Mouse (Mus musculus) embryonic facial prominence, embryonic 15.5 days (tissue): ENCODE measurements around the gene Col4a2. TPM values are rescaled to one million over a fixed set of nuclear protein-coding genes. Genes with fewer than 3 reads are reported as not detected.

Experiments
- ATAC-seq: fragments of 200-750 bp; cut with Nextera tagmentation; 2 replicates; pipeline ENCODE4 v1.8.0; 2017; ENCODE audit warnings: low read depth, moderate TSS enrichment; ENCODE audit not compliant: insufficient number of reproducible peaks, low FRiP score, low TSS enrichment
- H3K27ac ChIP-seq: fragments of 300-500 bp; sonication (generic); replicated peaks from 2 replicates; pipeline ENCODE4 v1.5.1; 2015; ENCODE audit warnings: mild to moderate bottlenecking, inconsistent platforms
- H3K27me3 ChIP-seq: fragments of 300-500 bp; sonication (generic); 2 replicates; pipeline ENCODE4 v1.6.1; 2015; ENCODE audit warnings: inconsistent platforms
- H3K36me3 ChIP-seq: fragments of 300-500 bp; sonication (generic); 2 replicates; pipeline ENCODE4 v1.6.1; 2015; ENCODE audit warnings: mild to moderate bottlenecking, inconsistent platforms
- H3K4me1 ChIP-seq: fragments of 300-500 bp; sonication (generic); 2 replicates; pipeline ENCODE4 v1.6.1; 2015; ENCODE audit warnings: inconsistent platforms
- H3K4me2 ChIP-seq: fragments of 300-500 bp; sonication (generic); replicated peaks from 2 replicates; pipeline ENCODE4 v1.6.1; 2015; ENCODE audit warnings: mild to moderate bottlenecking, inconsistent platforms
- H3K4me3 ChIP-seq: fragments of 300-500 bp; sonication (generic); replicated peaks from 2 replicates; pipeline ENCODE4 v1.5.1; 2015; ENCODE audit warnings: mild to moderate bottlenecking, inconsistent platforms
- H3K9ac ChIP-seq: fragments of 300-500 bp; sonication (generic); 2 replicates; pipeline ENCODE4 v1.6.1; 2015; ENCODE audit warnings: inconsistent platforms
- H3K9me3 ChIP-seq: fragments of 300-500 bp; sonication (generic); replicated peaks from 2 replicates; pipeline ENCODE4 v1.6.1; 2016; ENCODE audit warnings: inconsistent platforms
- WGBS: fragments of 180-500 bp; shearing (Covaris S2); methylation state at CpG from one replicate; pipeline ENCODE4 v1.1.7; 2015; 5-methylcytosine and 5-hydroxymethylcytosine counted together
- polyA plus RNA-seq: library from polyadenylated mRNA; unstranded; fragments of >200 nt; fragmentation: Nextera tagmentation; extraction: Ambion mirVana; gene quantifications from 2 replicates; pipeline ENCODE4 v1.2.1, GENCODE M21; 2015

Gene Col4a2
- polyA plus RNA-seq, 1 experiment from 2014 or later, result 86.9 TPM

DNA sequence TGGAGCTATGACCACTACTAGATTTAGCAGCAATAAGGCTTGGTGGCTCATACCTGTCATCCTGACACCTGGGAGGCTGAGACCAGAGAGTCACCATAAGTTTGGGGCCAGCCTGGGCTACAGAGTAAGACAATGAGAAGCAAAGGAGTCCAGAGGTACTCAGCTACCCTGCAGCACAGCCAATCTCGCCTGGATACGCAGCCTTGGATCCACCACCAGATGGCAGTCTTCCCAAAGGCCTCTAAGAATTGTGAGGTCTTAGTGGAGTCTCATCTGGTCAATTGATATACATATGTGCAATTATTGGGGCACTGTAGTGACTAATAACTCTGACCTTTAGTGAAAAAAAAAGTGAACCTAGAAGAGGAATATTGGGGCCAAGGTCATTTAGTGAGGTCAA is 107.0 kb downstream of the Col4a2 start:
- no peak overlapping the region for H3K4me2 ChIP-seq

GRCm38 (mm10) chr8:11421105-11421504 is 108.5 kb downstream of the Col4a2 start:
- Histone ChIP-seq H3K27me3 (no peaks in the 10 kb centered on the region), H3K4me3 (no peak overlapping the region), H3K36me3 (peaks cover 30% of the 10 kb centered on the region), H3K4me2 (no peak overlapping the region), H3K9ac (no peak overlapping the region), H3K4me1 (peaks cover 11% of the 10 kb centered on the region), H3K9me3 (no peaks in the 10 kb centered on the region), H3K27ac (no peak overlapping the region)
- ATAC-seq, result no peak
- WGBS, result 50% methylated on average over 14 of the region's 14 CpGs

More for the DNA sequence above, 107.0 kb downstream of the Col4a2 start:
- no peak overlapping the region for H3K9ac ChIP-seq
- no peak overlapping the region for H3K4me3 ChIP-seq
- no peaks in the 10 kb centered on the region for H3K27me3 ChIP-seq
- H3K27ac ChIP-seq, result peak overlapping the region; percentile 66; the same call in 1 of the 2 replicates
- WGBS, result 20% methylated on average over 2 of the region's 2 CpGs
- peaks cover 24% of the 10 kb centered on the region; the same call in 1 of the 2 replicates for H3K36me3 ChIP-seq
- no peaks in the 10 kb centered on the region for H3K9me3 ChIP-seq
- ATAC-seq, result 0 out of 2 replicates have a peak, but pooled peaks have one; percentile 30
- peaks cover 11% of the 10 kb centered on the region for H3K4me1 ChIP-seq

GRCm38 (mm10) chr8:11421968-11422367 is 109.4 kb downstream of the Col4a2 start:
- Histone ChIP-seq H3K27ac (no peak overlapping the region), H3K4me3 (no peak overlapping the region), H3K4me1 (peaks cover 11% of the 10 kb centered on the region), H3K4me2 (no peak overlapping the region), H3K27me3 (no peaks in the 10 kb centered on the region), H3K9me3 (no peaks in the 10 kb centered on the region), H3K36me3 (peaks cover 31% of the 10 kb centered on the region), H3K9ac (no peak overlapping the region)
- 53% methylated on average over 6 of the region's 6 CpGs for WGBS
- no peak for ATAC-seq

DNA sequence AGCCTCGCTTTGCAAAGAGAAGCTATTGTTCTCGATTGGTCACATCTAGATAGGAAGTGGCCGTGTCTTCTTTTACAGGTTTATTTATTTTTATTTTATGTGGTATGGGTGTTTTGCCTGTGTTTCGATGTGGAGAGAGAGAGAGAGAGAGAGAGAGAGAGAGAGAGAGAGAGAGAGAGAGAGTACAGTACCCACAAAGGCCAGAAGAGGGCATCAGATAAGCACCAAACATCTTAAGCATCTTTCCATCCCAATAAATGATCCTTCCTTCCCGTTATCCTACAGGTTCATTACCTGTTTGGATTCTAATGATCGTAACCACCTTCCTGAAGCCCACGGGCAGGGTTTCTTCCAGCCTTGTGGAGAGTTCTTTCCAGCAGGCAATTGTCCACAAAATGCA is 110.5 kb downstream of the Col4a2 start:
- no peaks in the 10 kb centered on the region for H3K9me3 ChIP-seq
- peaks cover 42% of the 10 kb centered on the region for H3K36me3 ChIP-seq
- no peak overlapping the region for H3K4me2 ChIP-seq
- H3K9ac ChIP-seq, result no peak overlapping the region
- no peaks in the 10 kb centered on the region for H3K27me3 ChIP-seq
- WGBS, result 70% methylated on average over 7 of the region's 7 CpGs
- H3K4me3 ChIP-seq, result no peak overlapping the region
- no peak for ATAC-seq
- no peak overlapping the region for H3K27ac ChIP-seq
- peaks cover 11% of the 10 kb centered on the region for H3K4me1 ChIP-seq

DNA sequence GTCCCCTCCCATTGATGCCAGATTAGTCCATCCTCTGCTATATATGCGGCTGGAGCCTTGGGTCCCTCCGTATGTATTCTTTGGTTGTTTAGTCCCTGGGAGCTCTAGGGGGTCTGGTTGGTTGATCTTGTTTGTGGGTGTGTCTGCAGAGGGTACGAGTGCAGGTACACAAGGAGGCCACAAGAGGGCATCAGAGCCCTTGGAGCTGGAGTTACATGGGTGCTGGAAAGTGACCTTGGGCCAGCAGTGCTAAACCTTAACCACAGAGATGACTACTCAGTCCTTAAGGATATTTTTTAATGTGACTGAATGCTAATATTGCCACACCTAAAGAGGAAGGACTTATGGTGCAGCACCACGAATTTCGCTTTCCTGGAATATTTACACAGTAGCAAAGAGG is 118.1 kb downstream of the Col4a2 start:
- Histone ChIP-seq H3K4me3 (no peak overlapping the region), H3K27me3 (no peaks in the 10 kb centered on the region), H3K27ac (no peak overlapping the region), H3K36me3 (peaks cover 75% of the 10 kb centered on the region), H3K4me2 (no peak overlapping the region), H3K4me1 (no peaks in the 10 kb centered on the region), H3K9ac (no peak overlapping the region), H3K9me3 (no peaks in the 10 kb centered on the region)
- no peak for ATAC-seq
- WGBS, result 64% methylated on average over 5 of the region's 5 CpGs

DNA sequence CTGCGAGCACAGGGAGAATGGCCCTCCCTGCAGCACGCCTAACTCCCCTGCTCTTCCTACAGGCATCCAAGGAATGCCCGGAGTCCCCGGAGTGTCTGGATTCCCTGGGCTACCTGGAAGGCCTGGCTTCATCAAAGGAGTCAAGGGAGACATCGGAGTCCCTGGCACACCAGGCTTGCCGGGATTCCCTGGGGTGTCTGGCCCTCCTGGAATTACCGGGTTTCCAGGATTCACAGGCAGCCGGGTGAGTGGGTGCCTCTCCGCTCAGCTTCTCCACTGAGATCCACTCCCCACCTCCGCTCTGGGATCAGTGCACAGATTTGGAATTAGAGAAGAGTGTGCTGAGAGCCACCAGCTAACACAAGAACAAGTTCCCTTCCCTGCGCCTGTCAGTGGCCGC is 125.3 kb downstream of the Col4a2 start:
- no peak for ATAC-seq
- Histone ChIP-seq H3K4me3 (no peak overlapping the region), H3K9ac (no peak overlapping the region), H3K36me3 (peaks cover 77% of the 10 kb centered on the region), H3K4me1 (no peaks in the 10 kb centered on the region), H3K27me3 (no peaks in the 10 kb centered on the region), H3K9me3 (no peaks in the 10 kb centered on the region), H3K27ac (no peak overlapping the region), H3K4me2 (no peak overlapping the region)
- 52% methylated on average over 12 of the region's 12 CpGs for WGBS

- H3K4me1 ChIP-seq, result no peaks in the 10 kb centered on the region
- peaks cover 82% of the 10 kb centered on the region for H3K36me3 ChIP-seq
- ATAC-seq, result no peak
- H3K4me3 ChIP-seq, result no peak overlapping the region
- no peak overlapping the region for H3K4me2 ChIP-seq
- WGBS, result 89% methylated on average over 6 of the region's 6 CpGs
- no peak overlapping the region for H3K27ac ChIP-seq
- no peak overlapping the region for H3K9ac ChIP-seq
- no peaks in the 10 kb centered on the region for H3K27me3 ChIP-seq
- H3K9me3 ChIP-seq, result no peaks in the 10 kb centered on the region
These were observed 128.7 kb downstream of the Col4a2 start for GRCm38 (mm10) chr8:11441291-11441690.

GRCm38 (mm10) chr8:11443611-11444010 is 131.0 kb downstream of the Col4a2 start:
- peaks cover 90% of the 10 kb centered on the region for H3K36me3 ChIP-seq
- no peak overlapping the region for H3K27ac ChIP-seq
- 90% methylated on average over 9 of the region's 9 CpGs for whole genome bisulfite sequencing
- no peaks in the 10 kb centered on the region for H3K9me3 ChIP-seq
- H3K27me3 ChIP-seq, result no peaks in the 10 kb centered on the region
- H3K9ac ChIP-seq, result no peak overlapping the region
- H3K4me2 ChIP-seq, result no peak overlapping the region
- no peaks in the 10 kb centered on the region for H3K4me1 ChIP-seq
- ATAC-seq, result no peak
- no peak overlapping the region for H3K4me3 ChIP-seq

GRCm38 (mm10) chr8:11444216-11444615 is 131.6 kb downstream of the Col4a2 start:
- H3K4me1 ChIP-seq, result no peaks in the 10 kb centered on the region
- no peak overlapping the region for H3K4me2 ChIP-seq
- ATAC-seq, result no peak
- no peak overlapping the region for H3K27ac ChIP-seq
- H3K4me3 ChIP-seq, result no peak overlapping the region
- WGBS, result 81% methylated on average over 7 of the region's 7 CpGs
- H3K9ac ChIP-seq, result no peak overlapping the region
- H3K36me3 ChIP-seq, result peaks cover 88% of the 10 kb centered on the region
- H3K27me3 ChIP-seq, result no peaks in the 10 kb centered on the region
- no peaks in the 10 kb centered on the region for H3K9me3 ChIP-seq

- H3K27ac ChIP-seq, result no peak overlapping the region
- H3K36me3 ChIP-seq, result peaks cover 73% of the 10 kb centered on the region
- H3K9ac ChIP-seq, result no peak overlapping the region
- no peak overlapping the region for H3K4me2 ChIP-seq
- H3K9me3 ChIP-seq, result no peaks in the 10 kb centered on the region
- ATAC-seq, result no peak
- H3K4me1 ChIP-seq, result no peaks in the 10 kb centered on the region
- 92% methylated on average over 13 of the region's 13 CpGs for WGBS
- H3K4me3 ChIP-seq, result no peak overlapping the region
- no peaks in the 10 kb centered on the region for H3K27me3 ChIP-seq
These were observed 133.2 kb downstream of the Col4a2 start for GRCm38 (mm10) chr8:11445790-11446189.

- H3K4me3 ChIP-seq, result no peak overlapping the region
- no peaks in the 10 kb centered on the region for H3K9me3 ChIP-seq
- no peak overlapping the region for H3K9ac ChIP-seq
- peaks cover 55% of the 10 kb centered on the region for H3K36me3 ChIP-seq
- no peak overlapping the region for H3K27ac ChIP-seq
- H3K4me1 ChIP-seq, result no peaks in the 10 kb centered on the region
- H3K27me3 ChIP-seq, result no peaks in the 10 kb centered on the region; the same call in 1 of the 2 replicates
- ATAC-seq, result no peak
- no peak overlapping the region for H3K4me2 ChIP-seq
- 89% methylated on average over 23 of the region's 23 CpGs for WGBS
These were observed 135.4 kb downstream of the Col4a2 start for GRCm38 (mm10) chr8:11447910-11448570.
